Mouse (Mus musculus) retina, embryonic 14.5 days (tissue): Measurements from ENCODE around the gene Trim2.

Source experiments
- DNase-seq: peaks from one replicate; pipeline ENCODE4 v3.0.0-alpha.2; 2015; ENCODE audit warnings: low spot score

The Trim2 gene

GRCm38 (mm10) chr3:84219720-84220273, 86.9 kb downstream of the Trim2 start:
- DNase-seq = peak; percentile 70

GRCm38 (mm10) chr3:84219166-84219710, 87.4 kb downstream of the Trim2 start:
- DNase-seq = peak; percentile 31

- DNase-seq = no peak
These were observed 88.2 kb downstream of the Trim2 start for GRCm38 (mm10) chr3:84218498-84218897.

GRCm38 (mm10) chr3:84217961-84218351, 88.7 kb downstream of the Trim2 start:
- no peak for DNase-seq

- peak; percentile 29 for DNase-seq
These were observed 89.3 kb downstream of the Trim2 start for GRCm38 (mm10) chr3:84217118-84217960.

GRCm38 (mm10) chr3:84215743-84216360, 90.8 kb downstream of the Trim2 start:
- no peak for DNase-seq

GRCm38 (mm10) chr3:84215253-84215652, 91.4 kb downstream of the Trim2 start:
- no peak for DNase-seq

GRCm38 (mm10) chr3:84214501-84214900, 92.2 kb downstream of the Trim2 start:
- no peak for DNase-seq

GRCm38 (mm10) chr3:84211340-84211875, 95.3 kb downstream of the Trim2 start:
- no peak for DNase-seq

GRCm38 (mm10) chr3:84208917-84209513, 97.7 kb downstream of the Trim2 start:
- no peak for DNase-seq

- no peak for DNase-seq
These were observed 98.2 kb downstream of the Trim2 start for GRCm38 (mm10) chr3:84208475-84208874.

- DNase-seq = no peak
These were observed 99.3 kb downstream of the Trim2 start for GRCm38 (mm10) chr3:84207366-84207765.

GRCm38 (mm10) chr3:84206106-84206505, 100.6 kb downstream of the Trim2 start:
- no peak for DNase-seq

- no peak for DNase-seq
These were observed 101.0 kb downstream of the Trim2 start for GRCm38 (mm10) chr3:84205650-84206049.

- no peak for DNase-seq
These were observed 102.0 kb downstream of the Trim2 start for GRCm38 (mm10) chr3:84204640-84205039.

- peak; percentile 80 for DNase-seq
These were observed 105.9 kb downstream of the Trim2 start for GRCm38 (mm10) chr3:84200559-84201420.

GRCm38 (mm10) chr3:84199516-84199915, 107.2 kb downstream of the Trim2 start:
- DNase-seq = no peak

- DNase-seq = no peak
These were observed 108.4 kb downstream of the Trim2 start for GRCm38 (mm10) chr3:84198229-84198628.

- DNase-seq = no peak
These were observed 112.8 kb downstream of the Trim2 start for GRCm38 (mm10) chr3:84193881-84194280.

- DNase-seq = no peak
These were observed 115.4 kb downstream of the Trim2 start for GRCm38 (mm10) chr3:84191141-84191881.
